Mouse (Mus musculus): ENCODE results near the gene Afap1l2. TPM values are rescaled to one million over a fixed set of nuclear protein-coding genes. Genes with fewer than 3 reads are reported as not detected.

The Afap1l2 gene
- total and polyA plus RNA-seq, 3 experiments = 0.17 to 3.1 (median 0.44) TPM

- Histone ChIP-seq H3K9me3 (replicated peaks; ENCODE audit: low read length) (no peaks in the 10 kb centered on the region), H3K9ac (ENCODE audit: insufficient read depth, low read depth) (no peak overlapping the region), H3K4me3 (replicated peaks in 1 of 3; ENCODE audit: low read depth in 2 of 3, low read length in 2 of 3, poor library complexity in 1 of 3) (no peak overlapping the region), H3K27ac (ENCODE audit: insufficient read depth, low read depth) (no peak overlapping the region), H3K4me2 (ENCODE audit: insufficient read depth, low read depth, poor library complexity, severe bottlenecking) (no peak overlapping the region), H3K79me2 (replicated peaks; ENCODE audit: control insufficient read depth, extremely low read depth, insufficient read depth, poor library complexity, severe bottlenecking) (no peaks in the 10 kb centered on the region), H3K27me3 (replicated peaks) (peaks cover 2% of the 10 kb centered on the region), H3K4me1 (ENCODE audit: control insufficient read depth in 1 of 2, insufficient read depth in 2 of 2) (no peaks in the 10 kb centered on the region), H3K36me3 (replicated peaks in 1 of 2; ENCODE audit: control insufficient read depth in 1 of 2, insufficient read depth in 1 of 2, low read length in 1 of 2) (no peaks in the 10 kb centered on the region)
- no peak for DNase-seq (ENCODE audit: extremely low read depth)
- in situ Hi-C loops (cut with MboI; ENCODE audit: low pct_ligation_motif_present, low pct_unique_long_range_greater_than_20kb, low sequenced_read_pairs) = no loop called here
- TF ChIP-seq USF2 (conservative IDR thresholded peaks at IDR 0.05; ENCODE audit: low read depth, low read length) (no peak), HCFC1 (IDR thresholded peaks at IDR 0.05; ENCODE audit: low read depth, low read length) (no peak), MAZ (IDR thresholded peaks at IDR 0.05; ENCODE audit: low read depth, low read length) (no peak), UBTF (IDR thresholded peaks at IDR 0.05; ENCODE audit: low read depth, low read length) (no peak), GABPA (IDR thresholded peaks at IDR 0.05; ENCODE audit: insufficient replicate concordance, low read depth, low read length) (no peak)
- dilution Hi-C loops (cut with MboI; ENCODE audit: extremely low pct_ligation_motif_present, extremely low pct_unique_long_range_greater_than_20kb, low sequenced_read_pairs) = no loop called here
These were observed 41.6 kb upstream of the Afap1l2 start for GRCm38 (mm10) chr19:57049592-57050090.

GRCm38 (mm10) chr19:57047671-57048320 lies 39.8 kb upstream of the Afap1l2 start:
- Histone ChIP-seq H3K4me1 (ENCODE audit: control insufficient read depth in 1 of 2, insufficient read depth in 2 of 2) (no peaks in the 10 kb centered on the region), H3K9ac (ENCODE audit: insufficient read depth, low read depth) (no peak overlapping the region), H3K27ac (ENCODE audit: insufficient read depth, low read depth) (no peak overlapping the region), H3K4me3 (replicated peaks in 1 of 3; ENCODE audit: low read depth in 2 of 3, low read length in 2 of 3, poor library complexity in 1 of 3) (no peak overlapping the region), H3K27me3 (replicated peaks) (peaks cover 5% of the 10 kb centered on the region), H3K79me2 (replicated peaks; ENCODE audit: control insufficient read depth, extremely low read depth, insufficient read depth, poor library complexity, severe bottlenecking) (no peaks in the 10 kb centered on the region), H3K4me2 (ENCODE audit: insufficient read depth, low read depth, poor library complexity, severe bottlenecking) (no peak overlapping the region), H3K36me3 (replicated peaks in 1 of 2; ENCODE audit: control insufficient read depth in 1 of 2, insufficient read depth in 1 of 2, low read length in 1 of 2) (no peaks in the 10 kb centered on the region), H3K9me3 (replicated peaks; ENCODE audit: low read length) (no peaks in the 10 kb centered on the region)
- DNase-seq (ENCODE audit: extremely low read depth) = no peak
- no peak for TF ChIP-seq SIN3A (IDR thresholded peaks at IDR 0.05; ENCODE audit: low read length)
- TF ChIP-seq NRF1 (IDR thresholded peaks at IDR 0.05; ENCODE audit: low read depth, low read length) = no peak
- no peak for TF ChIP-seq EP300 (IDR thresholded peaks at IDR 0.05; ENCODE audit: low read length)
- no peak for TF ChIP-seq POLR2AphosphoS2 (IDR thresholded peaks at IDR 0.05; ENCODE audit: low read depth, low read length)
- no peak for TF ChIP-seq ZMIZ1 (IDR thresholded peaks at IDR 0.05; ENCODE audit: low read depth, low read length)
- no peak for TF ChIP-seq JUND (conservative IDR thresholded peaks at IDR 0.05; ENCODE audit: low read depth, low read length)
- TF ChIP-seq MXI1 (IDR thresholded peaks at IDR 0.05; ENCODE audit: low read depth, low read length) = no peak
- no peak for TF ChIP-seq MYC (IDR thresholded peaks at IDR 0.05; ENCODE audit: low read depth, low read length)
- TF ChIP-seq CTCF (conservative IDR thresholded peaks at IDR 0.05 in 1 of 2, IDR thresholded peaks at IDR 0.05 in 1 of 2; ENCODE audit: low read depth in 2 of 2, low read length in 2 of 2) = no peak
- TF ChIP-seq ETS1 (conservative IDR thresholded peaks at IDR 0.05; ENCODE audit: low read depth, low read length) = no peak
- no peak for TF ChIP-seq USF2 (conservative IDR thresholded peaks at IDR 0.05; ENCODE audit: low read depth, low read length)
- no peak for TF ChIP-seq ZNF384 (IDR thresholded peaks at IDR 0.05; ENCODE audit: low read depth, low read length)
- TF ChIP-seq E2F4 (IDR thresholded peaks at IDR 0.05; ENCODE audit: insufficient replicate concordance, low read depth, low read length) = no peak
- TF ChIP-seq CHD1 (IDR thresholded peaks at IDR 0.05; ENCODE audit: low read depth, low read length) = no peak
- TF ChIP-seq RCOR1 (conservative IDR thresholded peaks at IDR 0.05; ENCODE audit: low read depth, low read length) = no peak
- TF ChIP-seq UBTF (IDR thresholded peaks at IDR 0.05; ENCODE audit: low read depth, low read length) = no peak
- no peak for TF ChIP-seq RAD21 (IDR thresholded peaks at IDR 0.05; ENCODE audit: low read depth, low read length)
- dilution Hi-C loops (cut with MboI; ENCODE audit: extremely low pct_ligation_motif_present, extremely low pct_unique_long_range_greater_than_20kb, low sequenced_read_pairs) = no loop called here
- in situ Hi-C loops (cut with MboI; ENCODE audit: low pct_ligation_motif_present, low pct_unique_long_range_greater_than_20kb, low sequenced_read_pairs) = no loop called here
